Mouse (Mus musculus) CH12.LX (cell line): ENCODE measurements around the gene Gamt.

ENCODE experiments used
- BHLHE40 ChIP-seq: IDR thresholded peaks from 2 replicates; pipeline ENCODE4 v1.6.1; 2011; ENCODE audit warnings: mild to moderate bottlenecking, low read depth, low read length, improper control_type of control experiment
- CHD1 ChIP-seq: IDR thresholded peaks from 2 replicates; pipeline ENCODE4 v1.6.1; 2012; ENCODE audit warnings: low read depth, low read length, improper control_type of control experiment, inconsistent platforms
- CHD2 ChIP-seq: IDR thresholded peaks from 2 replicates; pipeline ENCODE4 v1.6.1; 2011; ENCODE audit warnings: low read length, improper control_type of control experiment
- CTCF ChIP-seq, 2 experiments: IDR thresholded peaks in 1 of 2; conservative IDR thresholded peaks in 1 of 2; 2 replicates each; pipeline ENCODE4 v1.5.1; 2011 to 2012; ENCODE audit warnings: low read depth in 2 of 2, low read length in 2 of 2, improper control_type of control experiment in 1 of 2, inconsistent platforms in 1 of 2, mild to moderate bottlenecking in 1 of 2, moderate library complexity in 1 of 2
- MAX ChIP-seq: IDR thresholded peaks from 2 replicates; pipeline ENCODE4 v1.6.1; 2011; ENCODE audit warnings: low read length, improper control_type of control experiment
- MAZ ChIP-seq: IDR thresholded peaks from 2 replicates; pipeline ENCODE4 v1.6.1; 2012; ENCODE audit warnings: low read depth, mild to moderate bottlenecking, inconsistent platforms, low read length, improper control_type of control experiment, moderate library complexity
- MEF2A ChIP-seq: IDR thresholded peaks from 2 replicates; pipeline ENCODE4 v1.6.1; 2014; ENCODE audit warnings: low read depth, mild to moderate bottlenecking, inconsistent platforms, low read length, improper control_type of control experiment, borderline replicate concordance
- POLR2A ChIP-seq: IDR thresholded peaks from 2 replicates; pipeline ENCODE4 v1.6.1; 2011; ENCODE audit warnings: low read depth, mild to moderate bottlenecking, improper control_type of control experiment, low read length
- POLR2AphosphoS2 ChIP-seq: IDR thresholded peaks from 2 replicates; pipeline ENCODE4 v1.6.1; 2011; ENCODE audit warnings: low read depth, low read length, improper control_type of control experiment
- RAD21 ChIP-seq: IDR thresholded peaks from 2 replicates; pipeline ENCODE4 v1.6.1; 2011; ENCODE audit warnings: low read depth, mild to moderate bottlenecking, low read length, improper control_type of control experiment, moderate library complexity
- SIN3A ChIP-seq: IDR thresholded peaks from 2 replicates; pipeline ENCODE4 v1.6.1; 2012; ENCODE audit warnings: low read length, improper control_type of control experiment, inconsistent platforms
- TCF12 ChIP-seq: IDR thresholded peaks from 2 replicates; pipeline ENCODE4 v1.6.1; 2014; ENCODE audit warnings: low read depth, mild to moderate bottlenecking, inconsistent platforms, low read length, improper control_type of control experiment
- UBTF ChIP-seq: IDR thresholded peaks from 2 replicates; pipeline ENCODE4 v1.6.1; 2012; ENCODE audit warnings: low read depth, mild to moderate bottlenecking, inconsistent platforms, low read length, improper control_type of control experiment, moderate library complexity
- ZMIZ1 ChIP-seq: IDR thresholded peaks from 2 replicates; pipeline ENCODE4 v1.6.1; 2012; ENCODE audit warnings: low read depth, mild to moderate bottlenecking, inconsistent platforms, low read length, improper control_type of control experiment

- no peak for TF ChIP-seq MAZ
- TF ChIP-seq SIN3A, result no peak
- TF ChIP-seq ZMIZ1, result no peak
- TF ChIP-seq MEF2A, result no peak
- no peak for TF ChIP-seq POLR2A
- TF ChIP-seq CTCF (conservative IDR thresholded peaks at IDR 0.05 in 1 of 2, IDR thresholded peaks at IDR 0.05 in 1 of 2; ENCODE audit: low read depth in 2 of 2, low read length in 2 of 2), result no peak
- no peak for TF ChIP-seq TCF12
- TF ChIP-seq CHD2, result no peak
- TF ChIP-seq CHD1, result no peak
- TF ChIP-seq MAX, result no peak
- no peak for TF ChIP-seq BHLHE40
- TF ChIP-seq UBTF, result no peak
- TF ChIP-seq RAD21, result no peak
- TF ChIP-seq POLR2AphosphoS2, result no peak
Observed at GRCm38 (mm10) chr10:80208248-80208647, 52.6 kb downstream of the Gamt start.
